Mouse (Mus musculus): Measurements from ENCODE around the gene Pex7. TPM values are rescaled to one million over a fixed set of nuclear protein-coding genes. Genes with fewer than 3 reads are reported as not detected.

The Pex7 gene
- polyA plus RNA-seq, 1 experiment, result 26.1 TPM

DNA sequence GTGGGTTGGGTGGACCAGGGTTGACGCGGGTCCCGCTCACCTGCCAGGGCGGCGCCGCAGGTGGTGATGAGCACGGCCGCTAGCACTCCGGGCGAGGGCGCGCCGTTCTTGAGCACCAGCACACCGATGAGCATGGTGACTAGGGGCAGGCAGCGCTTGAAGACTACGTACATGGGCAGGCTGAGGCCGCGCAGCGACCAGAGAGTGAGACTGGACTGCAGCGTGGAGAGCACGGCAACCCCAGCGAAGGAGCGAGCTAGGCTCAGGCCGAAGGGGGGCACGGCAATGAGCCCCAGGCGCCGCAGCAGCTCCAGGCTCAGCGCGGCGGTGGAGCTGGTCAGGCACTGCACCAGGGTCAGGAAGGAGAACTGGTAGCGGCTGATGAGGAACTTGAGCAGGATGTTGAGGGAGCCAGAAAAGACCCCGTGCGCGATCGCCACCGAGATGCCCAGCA is 56.9 kb downstream of the Pex7 start:
- TF ChIP-seq POLR2A (IDR thresholded peaks at IDR 0.05; ENCODE audit: control insufficient read depth, extremely low read depth, insufficient read depth, low read length, poor library complexity) (no peak), CTCF (IDR thresholded peaks at IDR 0.05; ENCODE audit: borderline replicate concordance, control insufficient read depth, extremely low read depth, insufficient read depth, low read length, poor library complexity) (no peak)
- peaks cover 12% of the 10 kb centered on the region; the same call in 1 of the 2 replicates for H3K27me3 ChIP-seq (ENCODE audit: control insufficient read depth, insufficient read depth, low read length)
- H3K4me3 ChIP-seq (ENCODE audit: control insufficient read depth, insufficient read depth, low read length), result peak overlapping the region; percentile 37
- no peak overlapping the region for H3K27ac ChIP-seq (ENCODE audit: control insufficient read depth, insufficient read depth, low read length)
- peak; percentile 19 for DNase-seq
- H3K36me3 ChIP-seq (ENCODE audit: control insufficient read depth, insufficient read depth, low read length), result no peaks in the 10 kb centered on the region
- WGBS, result under 1% methylated on average over 36 of the region's 36 CpGs
- peaks cover 28% of the 10 kb centered on the region for H3K4me1 ChIP-seq (replicated peaks; ENCODE audit: control insufficient read depth, insufficient read depth, low read length)

DNA sequence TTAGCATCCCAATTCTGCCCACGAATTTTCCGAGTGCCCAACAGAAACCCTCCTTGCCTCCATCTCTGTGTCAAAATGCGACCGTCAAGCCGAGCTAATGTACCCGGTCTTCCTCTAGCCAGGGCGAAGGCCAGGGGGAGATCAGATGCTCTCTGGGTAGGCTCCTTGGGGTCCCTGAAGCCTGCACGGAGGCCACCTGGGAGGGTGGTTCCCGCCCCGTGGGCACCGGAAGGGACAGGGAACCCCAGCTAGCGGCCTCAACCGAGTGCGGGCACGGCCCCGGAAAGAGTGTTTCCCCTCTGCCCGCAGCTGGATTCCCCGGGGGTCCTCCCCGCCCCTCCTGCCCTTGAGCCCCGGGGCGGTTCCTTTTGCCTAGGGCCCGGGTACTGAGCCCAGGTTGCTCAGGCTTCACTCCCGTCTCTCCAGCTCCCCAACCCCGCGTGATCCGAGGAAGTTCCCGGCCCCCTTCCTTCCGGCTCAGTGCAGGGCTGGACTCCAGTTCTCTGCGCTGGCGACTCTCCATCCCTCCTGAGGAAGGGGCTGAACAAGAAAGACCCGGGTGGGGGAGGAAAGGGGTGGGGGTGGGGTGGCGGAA is 57.6 kb downstream of the Pex7 start:
- 1% methylated on average over 32 of the region's 32 CpGs for WGBS
- H3K4me1 ChIP-seq (replicated peaks; ENCODE audit: control insufficient read depth, insufficient read depth, low read length), result peaks cover 28% of the 10 kb centered on the region
- no peak for TF ChIP-seq POLR2A (IDR thresholded peaks at IDR 0.05; ENCODE audit: control insufficient read depth, extremely low read depth, insufficient read depth, low read length, poor library complexity)
- no peak for TF ChIP-seq CTCF (IDR thresholded peaks at IDR 0.05; ENCODE audit: borderline replicate concordance, control insufficient read depth, extremely low read depth, insufficient read depth, low read length, poor library complexity)
- no peak overlapping the region for H3K27ac ChIP-seq (ENCODE audit: control insufficient read depth, insufficient read depth, low read length)
- H3K27me3 ChIP-seq (ENCODE audit: control insufficient read depth, insufficient read depth, low read length), result peaks cover 12% of the 10 kb centered on the region; the same call in 1 of the 2 replicates
- H3K36me3 ChIP-seq (ENCODE audit: control insufficient read depth, insufficient read depth, low read length), result no peaks in the 10 kb centered on the region
- peak; percentile 10 for DNase-seq
- peak overlapping the region; percentile 25 for H3K4me3 ChIP-seq (ENCODE audit: control insufficient read depth, insufficient read depth, low read length)

DNA sequence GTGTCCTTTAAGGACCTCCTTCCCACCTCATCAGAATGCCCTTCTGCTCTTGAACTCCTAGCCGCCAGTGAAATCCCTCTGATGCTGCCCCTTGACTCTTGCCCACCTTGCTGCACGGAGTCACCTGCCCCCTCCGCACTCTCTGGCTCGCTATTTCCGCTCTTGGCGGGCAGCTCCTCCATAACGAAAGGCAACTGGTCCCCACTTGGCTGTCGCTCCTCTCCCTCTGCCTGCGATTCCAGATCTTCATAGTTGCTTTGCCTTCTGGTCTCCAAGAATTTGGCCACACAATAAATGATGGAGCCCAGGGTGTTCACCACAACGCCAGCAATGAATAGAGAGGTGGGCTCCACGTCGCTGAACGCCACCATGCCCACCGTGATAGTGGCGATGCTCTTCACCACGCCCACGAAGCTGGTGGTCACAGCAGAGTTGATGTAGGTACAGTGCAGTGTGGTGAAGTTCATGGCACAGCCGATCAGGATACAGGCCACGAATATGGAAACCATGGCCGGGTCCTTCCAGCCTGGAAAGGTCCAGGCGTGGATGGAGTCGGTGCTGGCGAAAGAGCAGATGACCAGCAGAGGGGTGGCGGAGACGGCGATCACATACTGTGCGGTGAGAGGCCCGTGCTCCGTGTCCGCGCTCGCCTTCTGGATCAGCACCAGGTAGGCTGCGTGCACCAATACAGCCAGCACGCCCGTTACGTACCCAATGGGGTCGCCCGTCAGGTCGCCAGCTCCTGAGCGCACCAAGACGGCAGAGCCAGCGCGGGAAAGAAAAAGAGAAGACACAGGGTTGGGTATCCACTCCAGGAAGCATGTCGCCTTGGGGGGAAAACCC is 58.3 kb downstream of the Pex7 start:
- peak; percentile 3 for DNase-seq
- Histone ChIP-seq H3K27ac (ENCODE audit: control insufficient read depth, insufficient read depth, low read length) (no peak overlapping the region), H3K4me1 (replicated peaks; ENCODE audit: control insufficient read depth, insufficient read depth, low read length) (peaks cover 28% of the 10 kb centered on the region), H3K27me3 (ENCODE audit: control insufficient read depth, insufficient read depth, low read length) (peaks cover 12% of the 10 kb centered on the region; the same call in 1 of the 2 replicates), H3K36me3 (ENCODE audit: control insufficient read depth, insufficient read depth, low read length) (no peaks in the 10 kb centered on the region), H3K4me3 (ENCODE audit: control insufficient read depth, insufficient read depth, low read length) (peak overlapping the region; percentile 25)
- WGBS, result 36% methylated on average over 44 of the region's 44 CpGs
- TF ChIP-seq CTCF (IDR thresholded peaks at IDR 0.05; ENCODE audit: borderline replicate concordance, control insufficient read depth, extremely low read depth, insufficient read depth, low read length, poor library complexity) (no peak), POLR2A (IDR thresholded peaks at IDR 0.05; ENCODE audit: control insufficient read depth, extremely low read depth, insufficient read depth, low read length, poor library complexity) (no peak)

DNA sequence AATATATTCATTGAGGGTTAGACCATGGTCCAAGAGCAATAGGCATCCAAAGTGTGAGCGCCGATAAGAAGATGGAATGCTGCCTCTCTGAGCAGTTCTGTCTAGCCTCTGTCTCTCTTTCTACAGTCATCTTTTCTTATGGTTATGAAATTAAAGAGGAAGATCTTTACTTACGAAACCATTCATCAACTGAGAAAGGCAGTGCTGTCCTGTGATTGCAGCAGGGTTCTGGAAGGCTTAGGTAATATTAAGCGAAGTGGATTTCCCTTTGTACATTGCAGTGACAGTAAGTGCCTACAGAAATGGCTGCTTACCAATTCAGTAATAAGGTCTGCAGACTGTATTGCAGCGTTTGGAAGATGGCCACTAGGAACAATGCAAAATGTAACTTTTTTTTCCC is 67.7 kb downstream of the Pex7 start:
- 95% methylated on average over 5 of the region's 5 CpGs for WGBS
- H3K36me3 ChIP-seq (ENCODE audit: control insufficient read depth, insufficient read depth, low read length), result no peaks in the 10 kb centered on the region
- TF ChIP-seq POLR2A (IDR thresholded peaks at IDR 0.05; ENCODE audit: control insufficient read depth, extremely low read depth, insufficient read depth, low read length, poor library complexity), result no peak
- TF ChIP-seq CTCF (IDR thresholded peaks at IDR 0.05; ENCODE audit: borderline replicate concordance, control insufficient read depth, extremely low read depth, insufficient read depth, low read length, poor library complexity), result no peak
- no peaks in the 10 kb centered on the region for H3K27me3 ChIP-seq (ENCODE audit: control insufficient read depth, insufficient read depth, low read length)
- no peak overlapping the region for H3K27ac ChIP-seq (ENCODE audit: control insufficient read depth, insufficient read depth, low read length)
- H3K4me3 ChIP-seq (ENCODE audit: control insufficient read depth, insufficient read depth, low read length), result no peak overlapping the region
- DNase-seq, result no peak
- no peaks in the 10 kb centered on the region for H3K4me1 ChIP-seq (replicated peaks; ENCODE audit: control insufficient read depth, insufficient read depth, low read length)

DNA sequence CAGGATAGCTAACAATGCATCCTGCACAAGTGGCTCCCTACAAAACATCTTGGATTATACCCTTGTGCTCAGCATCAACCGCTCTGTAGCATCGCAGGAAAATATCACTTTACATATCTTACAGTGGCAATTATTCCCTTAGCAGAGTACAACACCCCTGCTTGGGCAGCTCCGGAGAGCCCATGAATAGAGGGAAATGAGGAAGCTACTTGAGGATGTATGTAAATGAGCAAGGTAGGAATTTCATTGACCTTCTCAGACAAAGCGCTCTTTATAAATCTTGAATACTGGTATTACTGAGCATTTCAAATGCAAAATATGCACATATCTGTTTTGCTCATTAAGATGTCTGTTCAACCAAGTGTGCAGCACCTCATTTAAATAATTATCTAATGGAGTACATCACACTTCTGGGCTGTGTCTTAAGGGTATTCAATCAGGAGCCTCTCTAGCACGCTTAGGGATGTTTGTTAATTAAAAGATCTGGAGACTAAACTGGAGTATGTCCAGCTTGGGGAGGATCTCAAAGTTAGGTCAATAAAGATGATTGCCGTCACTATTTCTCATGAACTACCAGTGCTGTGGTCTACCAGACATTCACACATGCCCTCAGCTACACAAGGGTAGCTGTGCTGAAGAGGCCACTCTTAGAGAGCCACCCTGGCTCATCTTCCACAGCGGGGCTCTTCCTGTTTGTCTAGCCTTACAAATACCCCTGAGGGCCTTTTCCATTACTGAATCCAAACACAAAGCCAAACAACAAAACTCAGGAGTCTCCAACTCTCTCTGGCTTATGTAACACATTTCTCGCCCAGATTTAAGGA is 71.4 kb downstream of the Pex7 start:
- Histone ChIP-seq H3K27me3 (ENCODE audit: control insufficient read depth, insufficient read depth, low read length) (no peaks in the 10 kb centered on the region), H3K27ac (ENCODE audit: control insufficient read depth, insufficient read depth, low read length) (no peak overlapping the region), H3K4me3 (ENCODE audit: control insufficient read depth, insufficient read depth, low read length) (no peak overlapping the region), H3K36me3 (ENCODE audit: control insufficient read depth, insufficient read depth, low read length) (no peaks in the 10 kb centered on the region), H3K4me1 (replicated peaks; ENCODE audit: control insufficient read depth, insufficient read depth, low read length) (no peaks in the 10 kb centered on the region)
- WGBS, result 93% methylated on average over 8 of the region's 8 CpGs
- DNase-seq, result no peak
- no peak for TF ChIP-seq CTCF (IDR thresholded peaks at IDR 0.05; ENCODE audit: borderline replicate concordance, control insufficient read depth, extremely low read depth, insufficient read depth, low read length, poor library complexity)
- TF ChIP-seq POLR2A (IDR thresholded peaks at IDR 0.05; ENCODE audit: control insufficient read depth, extremely low read depth, insufficient read depth, low read length, poor library complexity), result no peak

DNA sequence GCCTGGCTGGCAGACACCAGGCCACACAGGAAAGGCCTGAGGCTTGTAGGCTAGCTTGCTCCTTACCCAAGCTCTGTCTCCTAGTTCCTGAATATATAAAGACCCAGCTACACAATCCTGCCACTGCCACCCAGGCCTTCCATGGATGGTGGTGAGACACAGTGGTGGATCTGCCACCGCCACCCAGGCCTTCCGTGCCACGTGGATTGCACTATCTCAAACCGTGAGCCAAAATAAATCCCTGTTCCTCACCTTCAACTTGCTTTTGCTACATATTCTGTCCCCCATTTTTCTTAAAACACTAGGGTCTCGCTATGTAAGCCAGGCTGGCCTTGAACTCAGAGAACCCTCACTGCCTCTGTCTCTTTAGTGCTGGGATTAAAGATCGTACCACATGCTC is 73.3 kb downstream of the Pex7 start:
- Histone ChIP-seq H3K36me3 (ENCODE audit: control insufficient read depth, insufficient read depth, low read length) (no peaks in the 10 kb centered on the region), H3K27ac (ENCODE audit: control insufficient read depth, insufficient read depth, low read length) (no peak overlapping the region), H3K4me3 (ENCODE audit: control insufficient read depth, insufficient read depth, low read length) (no peak overlapping the region), H3K4me1 (replicated peaks; ENCODE audit: control insufficient read depth, insufficient read depth, low read length) (no peaks in the 10 kb centered on the region), H3K27me3 (ENCODE audit: control insufficient read depth, insufficient read depth, low read length) (no peaks in the 10 kb centered on the region)
- TF ChIP-seq POLR2A (IDR thresholded peaks at IDR 0.05; ENCODE audit: control insufficient read depth, extremely low read depth, insufficient read depth, low read length, poor library complexity) (no peak), CTCF (IDR thresholded peaks at IDR 0.05; ENCODE audit: borderline replicate concordance, control insufficient read depth, extremely low read depth, insufficient read depth, low read length, poor library complexity) (no peak)
- 97% methylated on average over 6 of the region's 6 CpGs for WGBS
- DNase-seq, result no peak
